Mouse (Mus musculus) layer of hippocampus, adult 18-20 months (tissue): ENCODE measurements around the gene Dtnb. TPM values are rescaled to one million over a fixed set of nuclear protein-coding genes. Genes with fewer than 3 reads are reported as not detected.

Experiments used
- microRNA-seq, 2 experiments: library from miRNA; unstranded; fragments of <30 nt; microRNA quantifications; one replicate each; pipeline ENCODE4 v1.2.0; 2021
- total RNA-seq, 2 experiments: library from RNA; stranded (reverse); gene quantifications; 2 replicates each; pipeline ENCODE4 v1.2.3; 2021

The Dtnb gene
- total RNA-seq, 2 experiments from 2014 or later = 119 to 131 TPM

Small RNA genes within 50 kb of the gene (microRNA-seq; reads per million reads assigned to microRNA genes)
- 0 reads per million in 2 experiments for gene Gm26050

Other genes with a start within 250 kb of the Dtnb start
- 100 to 1,000 TPM; 158 to 162 TPM for gene Kif3c, start 207.2 kb upstream of the Dtnb start, total RNA-seq
- 10 to 100 TPM; 29.1 to 30.4 TPM for gene Asxl2, start 145.5 kb upstream of the Dtnb start, total RNA-seq
- 10 to 100 TPM; 65.3 to 69.4 TPM for gene Dnmt3a, start 233.6 kb downstream of the Dtnb start, total RNA-seq